Mouse (Mus musculus) forebrain, embryonic 16.5 days (tissue): Measurements from ENCODE around the gene Ror1. TPM values are rescaled to one million over a fixed set of nuclear protein-coding genes. Genes with fewer than 3 reads are reported as not detected.

Experiments
- ATAC-seq: fragments of 200-750 bp; cut with Nextera tagmentation; 2 replicates; pipeline ENCODE4 v1.8.0; 2017; ENCODE audit warnings: mild to moderate bottlenecking, moderate library complexity
- H3K27ac ChIP-seq: fragments of 300-500 bp; sonication (generic); 2 replicates; pipeline ENCODE4 v1.5.1; 2014; ENCODE audit warnings: low read length, control low read depth
- H3K27me3 ChIP-seq: fragments of 300-500 bp; sonication (generic); replicated peaks from 2 replicates; pipeline ENCODE4 v1.6.1; 2014; ENCODE audit warnings: low read length; ENCODE audit not compliant: control insufficient read depth, insufficient read depth
- H3K36me3 ChIP-seq: fragments of 300-500 bp; sonication (generic); 2 replicates; pipeline ENCODE4 v1.6.1; 2014; ENCODE audit not compliant: control insufficient read depth, insufficient read depth
- H3K4me1 ChIP-seq: fragments of 300-500 bp; sonication (generic); replicated peaks from 2 replicates; pipeline ENCODE4 v1.6.1; 2014; ENCODE audit warnings: low read length; ENCODE audit not compliant: control insufficient read depth, insufficient read depth
- H3K4me2 ChIP-seq: fragments of 300-500 bp; sonication (generic); 2 replicates; pipeline ENCODE4 v1.6.1; 2014; ENCODE audit warnings: mild to moderate bottlenecking, low read length, control low read depth
- H3K4me3 ChIP-seq: fragments of 300-500 bp; sonication (generic); replicated peaks from 2 replicates; pipeline ENCODE4 v1.5.1; 2014; ENCODE audit warnings: mild to moderate bottlenecking, low read length, control low read depth
- H3K9ac ChIP-seq: fragments of 300-500 bp; sonication (generic); replicated peaks from 2 replicates; pipeline ENCODE4 v1.6.1; 2014; ENCODE audit warnings: low read depth, low read length, control low read depth
- H3K9me3 ChIP-seq: fragments of 300-500 bp; sonication (generic); 2 replicates; pipeline ENCODE4 v1.6.1; 2016; ENCODE audit warnings: low read length; ENCODE audit not compliant: control insufficient read depth
- WGBS: fragments of 180-500 bp; shearing (Covaris S2); extraction: QIAGEN DNeasy Blood & Tissue Kit; methylation state at CpG from one replicate; pipeline ENCODE4 v1.1.7; 2014; 5-methylcytosine and 5-hydroxymethylcytosine counted together
- polyA plus RNA-seq: library from polyadenylated mRNA; unstranded; fragments of >200 nt; fragmentation: Nextera tagmentation; extraction: Ambion mirVana; gene quantifications from 2 replicates; pipeline ENCODE4 v1.2.1, GENCODE M21; 2015

Gene Ror1
- polyA plus RNA-seq, 1 experiment from 2014 or later = 0.89 TPM

DNA sequence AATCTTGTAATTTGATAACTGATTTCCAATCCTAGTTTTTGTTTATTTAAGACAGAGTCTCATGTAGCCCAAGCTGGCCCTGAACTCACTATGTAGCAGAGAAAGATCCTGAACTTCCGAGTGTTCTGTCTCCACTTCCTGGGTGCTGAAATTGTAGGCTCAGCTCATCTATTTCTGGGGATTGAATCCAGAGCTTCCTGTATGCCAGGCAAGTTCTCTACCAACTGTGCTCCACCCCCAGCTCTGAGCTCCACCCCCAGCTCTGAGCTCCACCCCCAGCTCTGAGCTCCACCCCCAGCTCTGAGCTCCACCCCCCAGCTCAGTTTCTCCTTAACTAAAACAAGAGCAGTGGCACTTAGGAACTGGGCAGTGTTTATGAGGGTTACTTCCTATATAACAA, 29.3 kb downstream of the Ror1 start:
- ATAC-seq = no peak
- no peaks in the 10 kb centered on the region for H3K36me3 ChIP-seq
- 83% methylated on average over 1 of the region's 1 CpGs for WGBS

DNA sequence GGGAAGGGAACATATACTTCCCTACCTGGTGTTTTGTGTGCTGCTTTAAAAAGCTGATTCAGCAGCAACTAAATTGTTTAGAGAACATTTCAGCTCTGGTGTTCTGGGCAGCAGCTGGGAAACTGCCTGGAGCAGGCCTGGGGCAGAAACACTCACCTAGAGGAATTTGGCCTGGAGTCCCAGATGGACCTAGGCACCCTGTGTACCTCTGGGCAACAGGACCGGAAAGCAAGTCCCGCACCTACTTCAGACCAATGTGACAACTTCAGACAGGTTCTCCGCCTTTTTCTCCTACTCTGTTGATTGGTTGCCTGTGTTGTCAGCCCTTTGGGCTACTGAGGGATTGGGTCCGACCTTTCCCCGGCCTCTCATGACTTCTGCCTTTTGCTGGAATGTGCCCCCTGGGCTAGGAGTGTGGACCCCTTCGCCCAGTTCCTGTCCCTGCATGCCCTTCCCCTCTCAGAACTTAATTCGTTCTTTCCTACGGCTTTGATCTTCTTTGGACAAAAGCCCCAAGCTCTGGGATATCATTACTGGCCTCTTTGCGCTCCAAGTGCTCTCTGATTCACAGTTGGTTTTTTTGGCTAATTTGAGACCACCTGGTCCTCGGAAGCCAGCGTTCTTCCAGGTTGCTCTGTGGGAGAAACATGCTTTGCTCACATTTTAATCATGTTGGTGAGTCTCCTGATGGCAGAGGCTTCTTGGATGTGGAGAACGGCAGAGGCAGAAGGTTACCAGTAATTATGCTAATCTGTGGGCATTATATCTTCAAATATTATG, 31.1 kb downstream of the Ror1 start:
- Histone ChIP-seq H3K9ac (no peak overlapping the region), H3K9me3 (no peaks in the 10 kb centered on the region), H3K36me3 (no peaks in the 10 kb centered on the region), H3K4me3 (no peak overlapping the region), H3K4me2 (no peak overlapping the region), H3K27ac (no peak overlapping the region), H3K4me1 (no peaks in the 10 kb centered on the region), H3K27me3 (no peaks in the 10 kb centered on the region)
- 33% methylated on average over 12 of the region's 12 CpGs for WGBS
- ATAC-seq = no peak

More for the DNA sequence above, 29.3 kb downstream of the Ror1 start:
- Histone ChIP-seq H3K9ac (no peak overlapping the region), H3K27me3 (no peaks in the 10 kb centered on the region), H3K4me2 (no peak overlapping the region), H3K4me1 (no peaks in the 10 kb centered on the region), H3K4me3 (no peak overlapping the region), H3K27ac (no peak overlapping the region), H3K9me3 (no peaks in the 10 kb centered on the region)

DNA sequence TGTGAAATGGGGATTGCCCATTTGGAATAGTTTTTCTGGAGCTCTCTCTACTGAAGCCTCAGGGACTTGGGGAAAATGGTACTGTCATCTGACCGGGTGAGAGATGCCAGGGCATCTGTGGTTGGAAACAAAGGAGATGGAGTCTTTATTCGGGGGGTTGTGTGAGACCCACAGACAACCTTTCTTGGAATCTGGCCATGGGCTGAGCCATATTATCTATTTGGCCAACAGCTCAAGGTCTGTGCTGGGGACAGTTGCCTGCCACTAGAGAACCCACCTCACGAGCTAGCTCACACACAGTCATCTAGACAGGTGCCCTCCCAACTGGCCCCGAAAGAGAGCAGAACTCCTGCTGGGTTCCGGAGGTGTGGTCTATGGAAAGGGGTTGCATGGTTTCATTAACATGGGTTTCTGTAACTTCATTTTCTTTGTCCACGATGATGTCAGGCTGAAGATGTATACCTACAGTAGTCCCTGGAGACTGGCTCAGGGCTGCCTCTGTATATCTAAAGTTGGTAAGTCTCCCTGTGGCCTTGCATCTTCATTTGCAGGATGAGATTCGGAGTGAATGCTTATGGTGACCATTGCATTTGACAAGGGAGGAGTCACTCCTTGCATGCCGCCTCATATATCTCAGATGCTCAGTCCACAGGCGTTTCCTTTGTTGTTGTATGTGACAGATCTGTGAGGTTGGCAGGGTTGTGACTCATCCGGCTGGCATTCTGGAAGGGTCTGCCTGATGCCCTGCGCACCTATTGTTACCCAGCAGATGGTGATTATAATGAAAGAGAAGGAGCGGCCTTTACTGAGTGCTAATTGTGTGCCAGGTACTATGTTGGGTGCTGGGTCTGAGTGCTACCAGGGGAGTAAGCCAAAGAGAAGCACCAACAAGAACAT, 32.7 kb downstream of the Ror1 start:
- Histone ChIP-seq H3K4me2 (no peak overlapping the region), H3K36me3 (no peaks in the 10 kb centered on the region), H3K9me3 (no peaks in the 10 kb centered on the region), H3K9ac (no peak overlapping the region), H3K27ac (no peak overlapping the region), H3K4me1 (no peaks in the 10 kb centered on the region), H3K27me3 (no peaks in the 10 kb centered on the region), H3K4me3 (no peak overlapping the region)
- 75% methylated on average over 12 of the region's 12 CpGs for WGBS
- ATAC-seq = no peak

DNA sequence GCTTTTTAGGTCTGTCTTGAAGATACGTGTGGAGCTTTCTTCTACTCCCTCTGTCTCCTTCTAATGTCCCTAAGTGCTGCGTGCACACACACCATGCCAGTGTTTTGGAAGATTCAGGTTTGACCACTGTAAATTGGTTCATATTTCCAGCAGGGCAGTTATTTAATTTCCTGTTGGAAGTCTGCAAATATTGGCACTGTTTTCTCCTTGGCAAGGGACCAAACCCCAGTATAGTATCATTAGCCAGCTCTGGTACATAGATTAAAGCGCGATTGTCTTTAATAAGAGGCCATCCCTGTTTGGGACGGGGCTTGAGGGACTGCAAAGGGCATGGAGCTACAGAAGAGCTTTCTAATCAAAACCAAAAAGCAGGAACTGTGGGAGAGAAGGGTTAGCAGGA, 33.6 kb downstream of the Ror1 start:
- H3K27me3 ChIP-seq = no peaks in the 10 kb centered on the region
- no peak overlapping the region for H3K9ac ChIP-seq
- no peak overlapping the region for H3K4me3 ChIP-seq
- H3K27ac ChIP-seq = no peak overlapping the region
- WGBS = 48% methylated on average over 5 of the region's 5 CpGs
- H3K36me3 ChIP-seq = no peaks in the 10 kb centered on the region
- no peaks in the 10 kb centered on the region for H3K9me3 ChIP-seq
- ATAC-seq = no peak
- no peaks in the 10 kb centered on the region for H3K4me1 ChIP-seq
- H3K4me2 ChIP-seq = no peak overlapping the region

DNA sequence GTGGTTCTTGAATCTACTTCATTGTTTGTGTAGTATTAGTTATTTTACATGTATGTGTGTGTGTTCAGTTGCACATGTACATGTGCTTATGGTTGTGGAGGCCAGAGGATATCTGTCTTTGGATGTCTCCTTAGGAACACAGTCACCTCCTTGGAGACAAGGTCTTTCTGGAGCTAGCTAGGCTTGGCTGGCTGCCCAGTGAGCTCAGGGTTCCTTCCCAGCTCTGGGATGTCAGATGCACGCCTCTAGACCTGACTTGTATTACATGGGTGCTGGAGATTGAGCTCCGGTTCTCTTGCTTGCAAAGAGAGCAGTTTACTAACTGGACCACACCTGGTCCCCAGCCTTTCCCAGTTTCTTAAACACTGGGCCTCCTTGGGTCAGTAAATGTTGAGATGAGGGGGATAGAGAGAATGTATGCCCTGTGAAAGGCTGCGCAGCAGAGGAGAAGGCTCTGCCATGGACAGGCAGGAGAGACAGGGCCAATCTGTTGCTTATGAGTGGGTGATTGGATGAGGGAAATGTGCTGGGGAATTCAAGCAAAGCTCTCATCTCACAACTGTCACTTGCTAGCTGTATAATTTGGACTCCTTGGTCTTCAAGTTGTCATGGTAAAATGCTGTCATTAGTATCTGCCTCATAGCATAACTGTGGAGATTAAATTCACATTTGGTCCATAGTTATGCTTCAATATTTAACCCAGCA, 35.3 kb downstream of the Ror1 start:
- Histone ChIP-seq H3K36me3 (no peaks in the 10 kb centered on the region), H3K27ac (no peak overlapping the region), H3K4me3 (no peak overlapping the region), H3K4me2 (no peak overlapping the region), H3K9me3 (no peaks in the 10 kb centered on the region), H3K27me3 (no peaks in the 10 kb centered on the region), H3K4me1 (no peaks in the 10 kb centered on the region), H3K9ac (no peak overlapping the region)
- ATAC-seq = no peak
- 84% methylated on average over 3 of the region's 3 CpGs for WGBS

DNA sequence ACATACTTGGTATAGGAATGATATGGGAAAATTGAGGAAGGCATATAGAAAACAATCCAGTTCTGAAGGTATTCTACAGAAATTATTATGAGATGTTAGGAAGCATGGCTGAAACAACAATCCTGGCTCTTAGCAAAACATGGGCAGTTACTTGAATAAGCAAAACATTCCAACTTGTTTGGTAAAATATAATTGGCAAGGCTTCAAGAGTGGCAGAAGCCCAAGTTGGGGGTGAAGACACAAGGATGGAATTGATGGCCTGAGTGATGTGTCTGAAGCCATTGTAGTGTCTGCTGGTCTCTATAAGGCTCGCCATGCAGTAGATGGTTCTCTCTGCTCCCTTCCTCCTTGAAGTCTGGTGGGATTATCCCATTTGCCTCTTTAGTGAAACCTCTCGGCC, 35.9 kb downstream of the Ror1 start:
- Histone ChIP-seq H3K36me3 (no peaks in the 10 kb centered on the region), H3K9me3 (no peaks in the 10 kb centered on the region), H3K4me1 (no peaks in the 10 kb centered on the region), H3K4me3 (no peak overlapping the region), H3K9ac (no peak overlapping the region), H3K27ac (no peak overlapping the region), H3K4me2 (no peak overlapping the region), H3K27me3 (no peaks in the 10 kb centered on the region)
- ATAC-seq = no peak
- WGBS = 93% methylated on average over 2 of the region's 2 CpGs

DNA sequence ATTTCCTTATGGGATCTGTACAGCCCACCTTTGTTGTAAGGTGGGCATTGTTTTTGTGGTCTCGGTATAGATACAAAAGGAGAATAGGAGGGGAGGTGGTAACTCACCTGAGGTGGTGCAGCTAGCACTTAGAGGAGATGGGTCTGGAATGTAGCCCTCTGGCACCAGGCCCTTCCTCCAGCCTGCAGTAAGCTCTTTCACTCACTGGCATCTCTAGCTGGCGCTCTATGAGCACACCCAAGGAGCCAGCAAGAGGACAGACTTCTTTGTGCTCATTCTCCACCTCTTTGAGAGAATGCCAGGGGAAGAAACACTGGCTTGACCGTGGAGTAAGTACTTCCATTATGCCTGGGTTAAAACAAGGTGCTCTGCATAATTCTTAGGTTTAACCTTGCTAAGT, 36.7 kb downstream of the Ror1 start:
- H3K4me3 ChIP-seq = no peak overlapping the region
- 78% methylated on average over 3 of the region's 3 CpGs for WGBS
- no peaks in the 10 kb centered on the region for H3K27me3 ChIP-seq
- no peaks in the 10 kb centered on the region for H3K9me3 ChIP-seq
- H3K9ac ChIP-seq = no peak overlapping the region
- H3K4me2 ChIP-seq = no peak overlapping the region
- no peak overlapping the region for H3K27ac ChIP-seq
- H3K36me3 ChIP-seq = no peaks in the 10 kb centered on the region
- H3K4me1 ChIP-seq = no peaks in the 10 kb centered on the region
- ATAC-seq = no peak

DNA sequence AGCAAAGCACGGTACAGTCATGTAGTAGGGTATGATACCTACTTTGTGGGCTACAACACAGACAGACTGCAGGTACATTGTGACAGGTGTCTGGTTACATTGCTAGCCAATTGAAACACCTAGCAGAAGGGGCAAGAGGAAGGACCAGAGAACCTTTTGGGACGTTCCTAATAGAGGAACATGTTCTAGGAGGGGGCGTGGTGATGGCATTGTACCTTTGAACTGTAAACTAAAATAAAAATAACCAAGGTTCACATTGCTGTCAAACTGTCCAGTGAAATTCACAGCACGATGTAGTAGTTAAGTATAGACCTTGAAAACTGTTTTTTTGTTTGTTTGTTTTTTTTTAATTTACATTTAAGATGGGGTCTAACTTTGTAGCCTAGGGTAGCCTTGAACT, 40.5 kb downstream of the Ror1 start:
- no peak for ATAC-seq
- Histone ChIP-seq H3K27me3 (no peaks in the 10 kb centered on the region), H3K9me3 (no peaks in the 10 kb centered on the region), H3K4me1 (no peaks in the 10 kb centered on the region), H3K9ac (no peak overlapping the region), H3K4me3 (no peak overlapping the region), H3K4me2 (no peak overlapping the region), H3K36me3 (no peaks in the 10 kb centered on the region), H3K27ac (no peak overlapping the region)
- 92% methylated on average over 4 of the region's 4 CpGs for WGBS
